Mouse (Mus musculus) C2C12 (cell line): ENCODE results near the gene Ltbp1.

ENCODE experiments used
- CEBPB ChIP-seq: IDR thresholded peaks from one replicate; pipeline ENCODE4 v1.6.1; 2011; ENCODE audit warnings: low read depth, mild to moderate bottlenecking, control low read depth, moderate library complexity
- CTCF ChIP-seq: IDR thresholded peaks from one replicate; pipeline ENCODE4 v1.5.1; 2011; ENCODE audit not compliant: control insufficient read depth, insufficient read depth, insufficient read length

DNA sequence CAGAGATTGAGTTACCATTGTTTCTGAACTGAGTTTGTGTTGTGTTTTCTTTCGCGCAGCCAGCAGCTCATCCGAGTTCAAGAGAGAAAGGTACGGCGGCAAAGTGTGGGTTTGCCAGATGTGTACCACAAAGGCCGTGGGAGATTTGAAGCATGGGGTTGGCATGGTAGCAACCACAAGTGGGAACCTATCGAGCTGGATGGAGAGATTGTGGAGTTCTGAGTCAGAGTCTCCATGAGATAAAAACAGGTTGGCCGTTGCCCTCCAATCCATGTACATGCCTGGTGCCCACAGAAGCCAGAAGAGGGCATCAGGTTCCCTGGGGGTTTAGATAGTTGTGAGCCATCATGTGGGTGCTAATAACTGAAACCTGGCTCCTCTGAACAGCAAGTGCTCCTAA is 42.1 kb upstream of the Ltbp1 start:
- TF ChIP-seq CEBPB (no peak), CTCF (no peak)
